Mouse (Mus musculus): ENCODE data around the gene Ubac2. TPM values are rescaled to one million over a fixed set of nuclear protein-coding genes. Genes with fewer than 3 reads are reported as not detected.

The Ubac2 gene
- total RNA-seq, 2 experiments from 2014 or later = 34.1 to 34.7 TPM

- intact Hi-C loops (cut with DNase I) = no loop called here
These were observed 112.5 kb downstream of the Ubac2 start for GRCm38 (mm10) chr14:121990897-121991296.

GRCm38 (mm10) chr14:121991921-121992320 is 113.5 kb downstream of the Ubac2 start:
- no peak for DNase-seq (ENCODE audit: low spot score in 2 of 2)
- intact Hi-C loops (cut with DNase I) = no loop called here

More at GRCm38 (mm10) chr14:121990897-121991296, 112.5 kb downstream of the Ubac2 start:
- DNase-seq (ENCODE audit: low spot score in 2 of 2) = no peak

- DNase-seq (ENCODE audit: low spot score in 2 of 2) = no peak
- intact Hi-C loops (cut with DNase I) = no loop called here
These were observed 114.2 kb downstream of the Ubac2 start for GRCm38 (mm10) chr14:121992395-121993280.

GRCm38 (mm10) chr14:121993616-121994015 is 115.2 kb downstream of the Ubac2 start:
- intact Hi-C loops (cut with DNase I) = no loop called here
- DNase-seq (ENCODE audit: low spot score in 2 of 2) = no peak

- intact Hi-C loops (cut with DNase I) = no loop called here
- DNase-seq (ENCODE audit: low spot score in 2 of 2) = no peak
These were observed 115.8 kb downstream of the Ubac2 start for GRCm38 (mm10) chr14:121994171-121994700.

- intact Hi-C loops (cut with DNase I) = no loop called here
- DNase-seq (ENCODE audit: low spot score in 2 of 2) = no peak
These were observed 116.6 kb downstream of the Ubac2 start for GRCm38 (mm10) chr14:121994846-121995556.

GRCm38 (mm10) chr14:121995557-121995870 is 117.1 kb downstream of the Ubac2 start:
- intact Hi-C loops (cut with DNase I) = no loop called here

GRCm38 (mm10) chr14:121996786-121997185 is 118.4 kb downstream of the Ubac2 start:
- DNase-seq (ENCODE audit: low spot score in 2 of 2) = no peak
- intact Hi-C loops (cut with DNase I) = no loop called here

More at GRCm38 (mm10) chr14:121995557-121995870, 117.1 kb downstream of the Ubac2 start:
- no peak for DNase-seq (ENCODE audit: low spot score in 2 of 2)

GRCm38 (mm10) chr14:121999455-121999854 is 121.0 kb downstream of the Ubac2 start:
- intact Hi-C loops (cut with DNase I) = no loop called here
- no peak for DNase-seq (ENCODE audit: low spot score in 2 of 2)

- intact Hi-C loops (cut with DNase I) = no loop called here
- no peak for DNase-seq (ENCODE audit: low spot score in 2 of 2)
These were observed 122.1 kb downstream of the Ubac2 start for GRCm38 (mm10) chr14:122000346-122001105.

GRCm38 (mm10) chr14:122002224-122002623 is 123.8 kb downstream of the Ubac2 start:
- intact Hi-C loops (cut with DNase I) = no loop called here
- no peak for DNase-seq (ENCODE audit: low spot score in 2 of 2)

- intact Hi-C loops (cut with DNase I) = no loop called here
- no peak for DNase-seq (ENCODE audit: low spot score in 2 of 2)
These were observed 125.4 kb downstream of the Ubac2 start for GRCm38 (mm10) chr14:122003812-122004211.

- intact Hi-C loops (cut with DNase I) = no loop called here
- no peak for DNase-seq (ENCODE audit: low spot score in 2 of 2)
These were observed 129.8 kb downstream of the Ubac2 start for GRCm38 (mm10) chr14:122008261-122008660.

- DNase-seq (ENCODE audit: low spot score in 2 of 2) = no peak
- intact Hi-C loops (cut with DNase I) = no loop called here
These were observed 131.1 kb downstream of the Ubac2 start for GRCm38 (mm10) chr14:122009502-122009901.

- DNase-seq (ENCODE audit: low spot score in 2 of 2) = no peak
- intact Hi-C loops (cut with DNase I) = no loop called here
These were observed 131.9 kb downstream of the Ubac2 start for GRCm38 (mm10) chr14:122010301-122010700.

GRCm38 (mm10) chr14:122011768-122012167 is 133.3 kb downstream of the Ubac2 start:
- intact Hi-C loops (cut with DNase I) = no loop called here
- no peak for DNase-seq (ENCODE audit: low spot score in 2 of 2)

- intact Hi-C loops (cut with DNase I) = no loop called here
- DNase-seq (ENCODE audit: low spot score in 2 of 2) = no peak
These were observed 133.8 kb downstream of the Ubac2 start for GRCm38 (mm10) chr14:122012193-122012592.

- no peak for DNase-seq (ENCODE audit: low spot score in 2 of 2)
- intact Hi-C loops (cut with DNase I) = no loop called here
These were observed 134.4 kb downstream of the Ubac2 start for GRCm38 (mm10) chr14:122012814-122013213.

GRCm38 (mm10) chr14:122013417-122013951 is 135.1 kb downstream of the Ubac2 start:
- DNase-seq (ENCODE audit: low spot score in 2 of 2) = no peak
- intact Hi-C loops (cut with DNase I) = no loop called here

GRCm38 (mm10) chr14:122017958-122018357 is 139.5 kb downstream of the Ubac2 start:
- DNase-seq (ENCODE audit: low spot score in 2 of 2) = no peak

More at GRCm38 (mm10) chr14:122017958-122018357, 139.5 kb downstream of the Ubac2 start:
- intact Hi-C loops (cut with DNase I) = no loop called here
